Mouse (Mus musculus) cerebellum, adult 2 months (tissue): ENCODE results near the gene Pygl.

ENCODE experiments used
- CTCF ChIP-seq: fragments of 200-500 bp; IDR thresholded peaks from 2 replicates; pipeline ENCODE4 v1.5.1; 2011; ENCODE audit warnings: low read depth, mild to moderate bottlenecking, control low read depth, low read length, moderate library complexity, borderline replicate concordance; ENCODE audit not compliant: insufficient read depth
- POLR2A ChIP-seq: fragments of 200-500 bp; IDR thresholded peaks from 2 replicates; pipeline ENCODE4 v1.6.1; 2011; ENCODE audit warnings: low read length, control low read depth, borderline replicate concordance; ENCODE audit not compliant: insufficient read depth

- no peak for TF ChIP-seq CTCF
- TF ChIP-seq POLR2A: no peak
Measured at GRCm38 (mm10) chr12:70201926-70202529, 29.3 kb downstream of the Pygl start.
